Mouse (Mus musculus) midbrain, embryonic 16.5 days (tissue): ENCODE results near the gene Bdkrb1. TPM values are rescaled to one million over a fixed set of nuclear protein-coding genes. Genes with fewer than 3 reads are reported as not detected.

Experiments
- ATAC-seq: fragments of 200-750 bp; cut with Nextera tagmentation; 2 replicates; pipeline ENCODE4 v1.8.0; 2017; ENCODE audit warnings: moderate TSS enrichment
- H3K27ac ChIP-seq: fragments of 300-500 bp; sonication (generic); 2 replicates; pipeline ENCODE4 v1.5.1; 2014; ENCODE audit warnings: mild to moderate bottlenecking, low read length, mixed read lengths
- H3K27me3 ChIP-seq: fragments of 300-500 bp; sonication (generic); 2 replicates; pipeline ENCODE4 v1.6.1; 2014; ENCODE audit warnings: low read depth, low read length, mixed read lengths; ENCODE audit not compliant: control insufficient read depth, insufficient read depth
- H3K36me3 ChIP-seq: fragments of 300-500 bp; sonication (generic); 2 replicates; pipeline ENCODE4 v1.6.1; 2014; ENCODE audit warnings: mild to moderate bottlenecking, low read length, moderate library complexity, mixed read lengths; ENCODE audit not compliant: control insufficient read depth, insufficient read depth
- H3K4me1 ChIP-seq: fragments of 300-500 bp; sonication (generic); 2 replicates; pipeline ENCODE4 v1.6.1; 2014; ENCODE audit warnings: mild to moderate bottlenecking, low read length, mixed read lengths; ENCODE audit not compliant: control insufficient read depth, insufficient read depth
- H3K4me2 ChIP-seq: fragments of 300-500 bp; sonication (generic); 2 replicates; pipeline ENCODE4 v1.6.1; 2014; ENCODE audit warnings: mild to moderate bottlenecking, low read length, mixed read lengths
- H3K4me3 ChIP-seq: fragments of 300-500 bp; sonication (generic); 2 replicates; pipeline ENCODE4 v1.5.1; 2014; ENCODE audit warnings: low read depth, mild to moderate bottlenecking, low read length, moderate library complexity, mixed read lengths
- H3K9ac ChIP-seq: fragments of 300-500 bp; sonication (generic); 2 replicates; pipeline ENCODE4 v1.6.1; 2014; ENCODE audit warnings: low read depth, low read length, mixed read lengths
- H3K9me3 ChIP-seq: fragments of 300-500 bp; sonication (generic); replicated peaks from 2 replicates; pipeline ENCODE4 v1.6.1; 2014; ENCODE audit warnings: mild to moderate bottlenecking, low read length, mixed read lengths; ENCODE audit not compliant: control insufficient read depth, poor library complexity, severe bottlenecking
- WGBS: fragments of 180-500 bp; shearing (Covaris S2); extraction: QIAGEN DNeasy Blood & Tissue Kit; methylation state at CpG from one replicate; pipeline ENCODE4 v1.1.7; 2014; 5-methylcytosine and 5-hydroxymethylcytosine counted together
- polyA plus RNA-seq: library from polyadenylated mRNA; unstranded; fragments of >200 nt; fragmentation: Nextera tagmentation; extraction: Ambion mirVana; gene quantifications from 2 replicates; pipeline ENCODE4 v1.2.1, GENCODE M21; 2015

Gene Bdkrb1
- polyA plus RNA-seq, 1 experiment from 2014 or later: 0.14 TPM

- H3K4me1 ChIP-seq: peaks cover 3% of the 10 kb centered on the region; the same call in 1 of the 2 replicates
- no peak overlapping the region for H3K9ac ChIP-seq
- WGBS: 84% methylated on average over 8 of the region's 8 CpGs
- no peaks in the 10 kb centered on the region for H3K9me3 ChIP-seq
- no peak overlapping the region for H3K4me2 ChIP-seq
- H3K4me3 ChIP-seq: no peak overlapping the region
- no peaks in the 10 kb centered on the region for H3K27me3 ChIP-seq
- H3K27ac ChIP-seq: no peak overlapping the region
- no peaks in the 10 kb centered on the region for H3K36me3 ChIP-seq
- no peak for ATAC-seq
These were observed 15.4 kb upstream of the Bdkrb1 start for GRCm38 (mm10) chr12:105587526-105587925.

DNA sequence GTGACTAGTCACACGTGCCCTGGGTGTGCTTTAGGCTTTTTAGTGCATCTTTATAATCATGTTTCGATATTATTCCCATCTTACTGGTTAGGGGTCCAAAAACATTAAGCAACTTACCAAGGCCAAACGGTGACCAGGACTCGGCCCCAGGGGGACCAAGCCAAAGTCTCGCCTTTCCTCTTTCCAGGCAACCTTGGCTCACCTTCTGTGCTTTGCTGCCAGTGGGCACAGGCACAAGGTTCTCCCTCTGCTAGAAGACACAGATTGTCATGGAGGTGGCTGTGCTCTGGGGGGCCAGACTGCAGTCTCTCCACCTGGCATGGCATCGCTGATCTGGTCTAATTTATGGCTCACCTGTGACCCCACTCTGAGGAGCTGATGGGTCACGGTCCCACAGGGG lies 12.1 kb upstream of the Bdkrb1 start:
- no peak for ATAC-seq
- Histone ChIP-seq H3K27me3 (no peaks in the 10 kb centered on the region), H3K27ac (no peak overlapping the region), H3K9ac (no peak overlapping the region), H3K4me3 (no peak overlapping the region), H3K36me3 (no peaks in the 10 kb centered on the region), H3K9me3 (no peaks in the 10 kb centered on the region), H3K4me1 (no peaks in the 10 kb centered on the region), H3K4me2 (no peak overlapping the region)
- WGBS: 87% methylated on average over 7 of the region's 7 CpGs

DNA sequence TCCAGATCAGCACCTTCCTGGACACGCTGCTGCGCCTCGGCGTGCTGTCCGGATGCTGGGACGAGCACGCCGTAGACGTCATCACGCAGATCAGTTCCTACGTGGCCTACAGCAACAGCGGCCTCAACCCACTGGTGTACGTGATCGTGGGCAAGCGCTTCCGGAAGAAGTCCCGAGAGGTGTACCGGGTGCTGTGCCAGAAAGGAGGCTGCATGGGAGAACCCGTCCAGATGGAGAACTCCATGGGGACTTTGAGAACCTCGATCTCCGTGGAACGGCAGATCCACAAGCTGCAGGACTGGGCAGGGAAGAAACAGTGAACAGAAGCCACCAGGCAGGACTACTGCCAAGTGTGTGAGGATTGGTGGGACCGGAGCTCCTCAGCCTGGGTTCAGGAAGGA lies 10.5 kb upstream of the Bdkrb1 start:
- Histone ChIP-seq H3K4me3 (no peak overlapping the region), H3K27me3 (no peaks in the 10 kb centered on the region), H3K4me1 (no peaks in the 10 kb centered on the region), H3K9me3 (no peaks in the 10 kb centered on the region), H3K36me3 (no peaks in the 10 kb centered on the region), H3K27ac (no peak overlapping the region), H3K9ac (no peak overlapping the region), H3K4me2 (no peak overlapping the region)
- no peak for ATAC-seq
- 96% methylated on average over 23 of the region's 23 CpGs for WGBS

- H3K36me3 ChIP-seq: no peaks in the 10 kb centered on the region
- no peak overlapping the region for H3K9ac ChIP-seq
- ATAC-seq: no peak
- no peak overlapping the region for H3K27ac ChIP-seq
- no peaks in the 10 kb centered on the region for H3K4me1 ChIP-seq
- 53% methylated on average over 4 of the region's 4 CpGs for WGBS
- H3K27me3 ChIP-seq: no peaks in the 10 kb centered on the region
- no peak overlapping the region for H3K4me3 ChIP-seq
- no peaks in the 10 kb centered on the region for H3K9me3 ChIP-seq
- no peak overlapping the region for H3K4me2 ChIP-seq
These were observed 9.4 kb upstream of the Bdkrb1 start for GRCm38 (mm10) chr12:105593471-105593870.

GRCm38 (mm10) chr12:105597135-105597534 lies 5.8 kb upstream of the Bdkrb1 start:
- H3K4me3 ChIP-seq: no peak overlapping the region
- no peak for ATAC-seq
- WGBS: 89% methylated on average over 8 of the region's 8 CpGs
- H3K27ac ChIP-seq: no peak overlapping the region
- no peaks in the 10 kb centered on the region for H3K36me3 ChIP-seq
- H3K4me2 ChIP-seq: no peak overlapping the region
- H3K9me3 ChIP-seq: no peaks in the 10 kb centered on the region
- no peak overlapping the region for H3K9ac ChIP-seq
- no peaks in the 10 kb centered on the region; the same call in 1 of the 2 replicates for H3K4me1 ChIP-seq
- H3K27me3 ChIP-seq: no peaks in the 10 kb centered on the region

GRCm38 (mm10) chr12:105598503-105598902 lies 4.4 kb upstream of the Bdkrb1 start:
- Histone ChIP-seq H3K9ac (no peak overlapping the region), H3K9me3 (no peaks in the 10 kb centered on the region), H3K4me1 (no peaks in the 10 kb centered on the region; the same call in 1 of the 2 replicates), H3K36me3 (no peaks in the 10 kb centered on the region), H3K27ac (no peak overlapping the region), H3K4me2 (no peak overlapping the region), H3K4me3 (no peak overlapping the region), H3K27me3 (no peaks in the 10 kb centered on the region)
- ATAC-seq: no peak
- WGBS: 84% methylated on average over 10 of the region's 10 CpGs

DNA sequence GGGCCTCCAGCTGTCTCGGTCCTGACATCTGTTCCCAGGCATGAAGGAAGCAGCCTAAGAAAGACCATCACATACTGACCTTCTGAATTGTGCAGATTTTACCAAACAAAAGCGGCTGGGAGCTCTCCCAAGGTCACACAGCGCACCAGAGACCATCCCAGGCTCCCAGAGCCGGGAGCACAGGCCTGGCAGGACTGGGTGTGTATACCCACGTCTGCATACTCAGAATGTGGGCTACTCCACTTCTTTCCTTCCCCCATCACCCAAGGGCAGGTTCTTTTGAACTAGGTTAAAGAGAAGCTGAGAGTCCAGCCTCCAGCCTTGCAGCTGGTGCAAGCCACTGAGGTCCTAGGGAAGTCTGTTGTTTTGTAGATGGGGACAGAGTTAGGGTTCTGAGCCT lies 3.8 kb upstream of the Bdkrb1 start:
- Histone ChIP-seq H3K9me3 (no peaks in the 10 kb centered on the region), H3K36me3 (no peaks in the 10 kb centered on the region), H3K27me3 (no peaks in the 10 kb centered on the region), H3K27ac (no peak overlapping the region), H3K4me3 (no peak overlapping the region), H3K4me2 (no peak overlapping the region), H3K9ac (no peak overlapping the region), H3K4me1 (no peaks in the 10 kb centered on the region; the same call in 1 of the 2 replicates)
- 53% methylated on average over 5 of the region's 5 CpGs for WGBS
- ATAC-seq: no peak

DNA sequence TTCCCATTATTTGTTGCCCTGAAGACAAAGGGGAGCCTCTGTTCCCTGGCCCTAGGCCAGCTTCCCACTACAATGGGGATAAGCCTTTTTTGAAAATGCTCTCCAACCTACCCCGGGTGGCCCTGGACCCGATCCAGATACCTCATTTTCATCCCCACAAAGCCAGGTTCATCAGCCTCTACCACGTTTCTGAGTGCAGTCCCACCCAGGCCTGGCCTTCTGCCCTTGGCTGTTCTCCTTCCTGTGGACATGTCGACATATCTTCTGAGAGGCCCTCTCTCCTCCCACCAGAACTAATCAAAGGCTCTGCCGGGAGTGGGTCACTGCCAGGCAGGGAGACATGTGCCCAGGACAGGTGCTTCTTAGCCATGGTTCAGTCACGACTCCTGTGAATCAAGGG lies 1.3 kb upstream of the Bdkrb1 start:
- Histone ChIP-seq H3K9ac (no peak overlapping the region), H3K9me3 (no peaks in the 10 kb centered on the region), H3K27me3 (no peaks in the 10 kb centered on the region), H3K4me3 (no peak overlapping the region), H3K36me3 (no peaks in the 10 kb centered on the region), H3K4me2 (no peak overlapping the region), H3K4me1 (no peaks in the 10 kb centered on the region; the same call in 1 of the 2 replicates), H3K27ac (no peak overlapping the region)
- 41% methylated on average over 6 of the region's 6 CpGs for WGBS
- ATAC-seq: no peak

GRCm38 (mm10) chr12:105603904-105604303 lies 1.0 kb downstream of the Bdkrb1 start:
- ATAC-seq: no peak
- Histone ChIP-seq H3K27ac (no peak overlapping the region), H3K9ac (no peak overlapping the region), H3K4me2 (no peak overlapping the region), H3K4me3 (no peak overlapping the region), H3K9me3 (no peaks in the 10 kb centered on the region), H3K4me1 (no peaks in the 10 kb centered on the region; the same call in 1 of the 2 replicates), H3K36me3 (no peaks in the 10 kb centered on the region), H3K27me3 (no peaks in the 10 kb centered on the region)
- 93% methylated on average over 11 of the region's 11 CpGs for WGBS
